Mouse (Mus musculus): ENCODE results near the gene Prr18.

The Prr18 gene

DNA sequence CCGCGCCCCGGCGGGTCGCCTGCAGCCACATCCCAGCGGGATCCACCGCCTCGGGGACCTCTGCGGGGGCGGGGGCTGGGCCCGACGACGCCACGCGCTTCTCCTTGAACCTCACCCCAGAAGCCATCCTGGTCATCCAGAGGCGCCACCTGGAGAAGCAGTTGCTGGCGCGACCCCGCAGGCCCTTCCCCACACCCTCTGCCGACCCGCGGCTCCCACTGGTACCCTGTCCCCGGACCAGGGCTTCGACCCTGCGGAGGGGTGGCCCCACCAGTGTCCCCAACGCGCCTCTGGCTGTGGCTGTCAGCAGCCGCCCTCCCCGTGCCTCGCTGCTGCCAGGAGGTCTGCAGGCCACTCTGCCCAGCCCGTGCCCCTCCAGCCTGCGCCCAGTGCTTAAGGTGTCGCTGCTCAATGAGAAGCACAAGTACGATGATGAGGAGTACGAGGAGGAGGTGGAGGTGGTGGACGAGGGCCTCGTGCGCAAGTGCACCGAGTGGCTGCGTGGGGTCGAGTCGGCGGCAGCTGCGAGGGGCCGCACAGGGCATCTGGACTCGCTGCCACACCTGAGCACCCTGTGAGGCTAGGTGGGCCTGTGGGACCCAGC, 4.2 kb downstream of the Prr18 start:
- DNase-seq, result peak; percentile 25

DNA sequence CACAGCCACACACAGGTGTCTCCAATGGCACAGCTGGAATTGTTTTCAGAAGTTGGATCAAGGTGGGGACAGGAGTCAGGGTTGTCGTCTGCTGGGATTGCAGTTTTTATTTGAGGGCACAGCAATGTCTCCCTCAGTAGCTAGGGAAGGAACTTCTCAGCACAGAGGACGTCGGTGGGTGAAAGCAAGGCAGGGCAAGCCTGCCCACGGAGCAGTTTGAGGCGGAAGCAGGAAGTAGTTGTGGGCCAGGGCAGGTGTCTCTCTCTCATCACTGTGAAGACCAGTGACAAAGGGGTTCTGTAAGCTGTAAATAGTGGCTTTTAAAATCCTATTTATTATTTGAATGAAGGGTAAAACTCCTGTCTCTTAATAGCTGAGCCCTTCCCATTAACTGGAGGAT, 5.4 kb downstream of the Prr18 start:
- no peak for DNase-seq

DNA sequence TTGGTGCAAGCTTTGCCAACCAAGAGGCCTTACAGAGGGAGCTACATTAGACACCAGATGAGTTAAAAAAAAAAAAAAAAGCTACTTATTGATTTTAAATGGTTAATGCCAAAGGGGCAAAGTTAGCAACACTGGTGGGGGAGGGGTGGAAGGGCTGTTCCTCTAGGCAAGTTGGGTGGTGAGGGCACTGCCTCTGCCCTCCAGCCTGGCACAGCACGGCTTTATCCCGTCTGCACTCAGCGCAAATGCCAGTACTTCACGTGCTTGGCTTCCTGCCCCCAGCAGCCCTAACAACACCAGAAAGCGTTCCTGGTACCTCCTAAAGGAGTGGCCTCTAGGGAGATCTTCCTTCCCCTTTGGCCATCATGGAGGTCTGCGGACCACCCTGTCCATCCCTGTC, 6.2 kb downstream of the Prr18 start:
- no peak for DNase-seq

GRCm38 (mm10) chr17:8347765-8348285, 10.6 kb downstream of the Prr18 start:
- no peak for DNase-seq

DNA sequence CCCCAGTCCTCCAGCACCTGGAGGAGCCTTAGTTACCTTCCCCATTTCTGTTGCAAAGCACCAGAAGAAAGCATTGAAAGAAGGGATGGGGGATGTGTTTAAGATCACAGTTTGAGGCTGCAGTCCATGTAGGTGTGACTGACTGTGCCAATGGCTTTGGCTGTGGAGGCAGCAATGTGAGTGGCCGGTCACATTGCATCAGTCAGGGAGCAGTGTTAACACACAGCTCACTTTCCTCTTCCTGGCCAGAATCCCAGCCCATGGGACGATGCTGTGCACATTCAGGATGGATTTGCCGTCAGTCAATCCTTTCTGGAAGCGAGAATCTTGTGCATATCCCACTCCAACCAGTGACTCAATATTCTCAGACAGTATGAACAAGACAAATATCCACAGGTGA, 11.7 kb downstream of the Prr18 start:
- no peak for DNase-seq

GRCm38 (mm10) chr17:8351088-8351487, 13.8 kb downstream of the Prr18 start:
- DNase-seq, result no peak

- DNase-seq, result no peak
Measured at GRCm38 (mm10) chr17:8355692-8356091, 18.4 kb downstream of the Prr18 start, which contains the start of gene T2. TSS of gene T2 (plus strand) at chr17:8355992.

- no peak for DNase-seq
Measured at GRCm38 (mm10) chr17:8357498-8357897, 20.2 kb downstream of the Prr18 start.

DNA sequence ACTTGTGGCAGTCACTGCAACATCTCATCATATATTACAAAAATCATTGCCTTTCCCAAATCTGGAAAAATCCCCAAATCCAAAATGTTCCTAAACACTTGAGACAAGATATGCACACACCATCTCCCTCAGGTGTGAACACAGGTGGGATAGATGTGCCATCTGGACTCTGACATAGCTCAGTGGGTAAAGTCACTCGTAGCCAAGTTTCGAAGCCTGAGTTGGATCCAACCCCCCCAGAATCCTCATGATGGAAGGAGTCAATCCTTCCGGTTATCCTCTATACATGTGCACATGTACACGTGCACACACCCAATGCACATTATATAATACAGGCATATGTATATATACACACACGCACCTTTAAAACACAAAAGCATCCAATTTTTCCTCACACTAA, 23.6 kb downstream of the Prr18 start:
- DNase-seq, result no peak

GRCm38 (mm10) chr17:8361281-8362103, 24.2 kb downstream of the Prr18 start:
- no peak for DNase-seq

DNA sequence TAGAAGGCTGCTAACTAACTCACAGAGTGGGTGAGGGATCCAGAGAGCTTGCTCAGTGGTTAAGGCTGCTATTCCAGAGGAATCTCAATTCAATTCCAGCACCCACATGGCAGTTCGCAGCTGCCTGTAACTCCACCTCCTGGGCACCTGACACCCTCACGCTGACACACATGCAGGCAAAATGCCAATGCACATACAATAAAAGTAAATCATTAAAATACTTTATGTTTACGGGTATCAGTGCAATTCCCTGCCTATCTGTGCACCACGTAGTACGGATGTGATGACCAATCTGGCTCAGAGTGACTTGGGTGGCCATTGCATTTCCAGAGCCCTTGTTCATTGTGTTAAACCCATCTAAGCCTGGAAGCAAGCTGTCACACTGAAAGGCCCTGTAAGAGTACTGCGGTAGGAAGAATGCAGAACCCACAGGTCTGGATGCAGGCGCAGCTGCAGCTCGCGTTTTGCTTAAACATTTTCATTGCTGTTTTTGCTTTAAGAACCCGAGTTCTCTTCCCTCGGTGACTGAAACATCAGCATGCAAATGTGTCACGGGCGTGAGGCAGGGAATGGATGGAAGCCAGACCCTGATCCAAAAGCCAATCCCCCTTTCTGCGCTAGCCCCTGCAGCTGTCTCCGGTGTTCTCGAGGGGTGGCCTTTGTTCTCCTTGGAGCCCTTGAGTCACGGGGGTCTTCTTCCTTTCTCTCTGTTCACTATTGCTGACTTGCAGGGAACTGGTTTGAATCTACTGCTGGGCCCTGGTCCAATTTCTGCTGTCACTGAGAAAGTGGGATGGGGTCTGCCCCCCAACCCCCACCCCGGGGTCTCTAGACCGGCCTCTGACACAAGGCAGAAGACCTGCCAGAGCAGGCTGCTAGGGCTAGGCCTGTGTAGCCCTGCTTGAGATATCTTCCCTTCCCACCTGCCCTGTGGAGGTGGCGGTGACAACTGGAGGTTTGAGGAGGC, 30.5 kb downstream of the Prr18 start:
- DNase-seq, result peak; percentile 25

DNA sequence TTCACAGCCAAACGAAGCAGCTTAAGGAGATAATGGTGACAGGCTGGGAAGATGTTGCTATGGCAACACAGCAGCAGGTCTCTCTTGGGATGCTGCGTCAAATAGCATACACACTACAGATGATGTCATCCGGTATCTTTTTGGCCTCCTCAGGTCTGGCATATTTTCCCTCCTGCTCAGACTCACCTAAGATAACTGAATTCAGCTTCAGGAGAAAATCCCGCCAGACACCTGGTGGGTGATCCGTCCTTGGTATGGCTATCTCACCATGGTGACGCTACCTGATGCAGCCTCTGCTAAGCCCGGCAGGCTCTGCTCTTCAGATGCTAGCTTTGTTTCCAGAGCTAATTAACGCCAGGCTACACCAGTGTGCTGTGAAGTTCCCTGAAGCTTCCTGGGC, 31.3 kb downstream of the Prr18 start:
- peak; percentile 44 for DNase-seq

DNA sequence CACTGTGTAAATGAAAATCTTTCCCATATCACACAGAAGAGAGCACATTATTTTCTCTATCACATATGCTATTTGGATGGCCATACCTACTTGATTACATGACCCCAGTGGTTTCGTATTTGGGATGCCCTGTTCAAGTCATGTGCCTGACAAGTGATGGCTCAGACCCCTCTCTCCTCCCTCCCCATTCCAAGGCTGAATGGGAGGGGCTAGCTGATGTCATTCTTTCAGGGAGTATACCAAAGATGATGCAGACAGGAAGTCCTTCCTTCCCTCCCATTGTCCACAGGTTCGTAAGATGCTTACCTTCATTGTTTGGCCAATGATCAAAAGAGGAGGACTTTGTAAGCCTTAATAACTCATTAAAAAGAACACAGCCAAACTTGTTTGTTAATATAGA, 31.9 kb downstream of the Prr18 start:
- no peak for DNase-seq

GRCm38 (mm10) chr17:8370634-8371229, 33.5 kb downstream of the Prr18 start:
- DNase-seq, result no peak

DNA sequence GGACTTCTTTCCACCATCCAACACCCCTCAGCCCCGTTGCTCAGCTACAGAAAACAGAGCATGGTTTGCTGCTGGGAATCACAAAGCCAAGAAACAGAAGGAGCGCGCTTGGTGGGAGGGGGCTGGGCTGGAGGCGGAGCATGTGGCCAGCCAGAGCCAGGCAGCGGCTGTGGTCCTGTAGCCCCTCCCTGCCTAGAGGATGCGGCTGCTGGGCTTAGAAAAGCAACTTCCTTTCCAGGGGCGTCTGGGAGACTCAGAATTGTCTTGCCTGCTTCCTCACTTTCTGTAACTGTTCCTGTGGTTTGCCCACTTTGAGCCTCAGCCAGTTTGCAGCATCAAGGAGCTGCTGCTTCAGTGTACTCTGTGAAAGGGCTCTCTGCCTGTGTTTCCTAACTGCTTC, 34.6 kb downstream of the Prr18 start:
- peak; percentile 31 for DNase-seq

DNA sequence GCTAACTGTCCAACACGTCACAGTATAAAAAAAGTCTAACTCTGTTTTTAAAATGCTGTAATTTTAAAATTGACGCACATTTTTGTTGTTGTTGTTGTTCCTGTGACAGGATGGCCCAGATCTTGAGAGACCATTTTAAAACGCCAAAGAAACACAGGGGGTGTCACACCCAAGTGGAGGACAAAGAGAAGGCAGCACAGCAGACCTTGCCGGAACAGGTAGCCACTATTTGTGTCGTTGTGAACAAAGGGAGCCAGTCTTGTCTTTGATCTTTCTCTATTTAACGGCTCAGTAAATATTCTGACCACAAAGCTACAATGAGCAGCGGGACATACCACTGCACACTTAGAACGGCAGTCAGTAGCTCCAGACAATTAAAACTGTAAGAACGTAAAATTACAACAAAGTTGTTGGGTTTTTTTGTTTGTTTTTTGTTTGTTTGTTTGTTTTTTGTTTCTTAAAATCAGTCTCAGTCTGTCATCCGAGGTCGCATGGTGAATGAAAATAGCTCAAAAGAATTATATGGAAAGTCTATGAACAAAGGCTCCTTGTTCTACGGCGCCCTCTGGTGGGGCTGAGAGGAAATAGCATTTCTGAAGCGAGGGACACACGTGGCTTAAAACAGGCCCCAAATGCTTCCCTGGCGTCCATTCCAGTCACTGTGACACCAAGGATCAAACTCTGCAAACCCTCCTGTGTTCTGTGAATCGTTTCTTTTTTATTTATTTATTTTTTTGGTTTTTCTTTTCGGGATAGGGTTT, 35.2 kb downstream of the Prr18 start:
- DNase-seq, result peak; percentile 77

DNA sequence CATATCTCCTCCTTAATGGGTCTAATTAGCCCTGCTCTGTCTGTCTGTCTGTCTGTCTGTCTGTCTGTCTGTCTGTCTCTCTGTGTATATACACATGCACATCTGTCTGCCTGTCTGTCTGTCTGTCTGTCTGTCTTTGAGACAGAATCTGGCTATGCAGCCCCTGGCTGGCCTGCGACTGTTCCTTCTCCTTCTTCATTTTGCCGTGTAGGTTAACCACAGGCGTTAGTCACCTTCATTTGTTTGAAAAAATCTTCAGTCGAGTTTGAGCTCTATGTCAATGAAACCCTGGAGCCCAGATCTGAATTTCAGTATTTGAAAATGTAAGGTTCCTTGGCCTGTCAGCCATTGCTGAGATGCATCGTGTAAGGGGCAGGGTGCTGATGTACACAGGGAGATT, 40.0 kb downstream of the Prr18 start:
- DNase-seq, result no peak

GRCm38 (mm10) chr17:8385441-8385840, 48.2 kb downstream of the Prr18 start:
- DNase-seq, result no peak

GRCm38 (mm10) chr17:8388463-8388862, 51.2 kb downstream of the Prr18 start:
- DNase-seq, result no peak

DNA sequence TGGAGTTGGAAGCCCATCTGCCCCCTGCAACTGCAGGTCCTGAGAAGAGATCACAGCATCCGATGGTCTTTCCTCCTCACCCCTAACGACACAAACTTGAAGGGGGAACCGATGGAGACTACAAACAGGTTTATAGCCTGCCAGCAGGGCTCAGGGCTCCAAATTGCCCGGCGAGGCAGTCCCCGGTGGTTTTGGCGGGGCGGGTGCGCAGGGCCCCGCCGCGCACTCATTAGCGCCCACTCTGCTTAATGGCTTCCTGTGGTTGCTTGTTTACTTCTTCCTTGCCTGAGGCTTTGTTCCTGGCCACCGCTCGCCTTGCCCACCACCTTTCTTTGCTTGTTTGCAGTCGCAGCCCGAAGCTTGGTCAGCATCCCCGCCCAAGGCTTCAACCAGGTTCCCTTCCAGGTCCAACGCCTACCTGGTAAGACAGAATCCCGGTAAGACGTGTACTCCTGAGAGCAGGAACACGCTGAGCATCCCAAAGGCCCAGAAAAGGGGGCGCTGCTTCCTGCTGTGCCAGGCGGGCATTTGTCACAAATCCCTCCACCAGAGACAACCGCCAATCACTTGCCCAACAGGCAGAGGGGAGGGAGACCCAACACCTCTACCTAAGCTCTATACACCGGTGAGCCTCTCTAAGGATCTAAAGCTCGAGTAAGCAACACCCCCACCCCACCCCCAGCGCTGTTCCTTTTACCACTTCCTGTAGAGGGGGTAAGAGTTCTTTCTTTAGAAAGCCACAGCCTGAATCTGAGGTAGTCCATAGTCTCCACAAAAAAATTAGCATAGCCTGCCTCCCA, 51.9 kb downstream of the Prr18 start:
- no peak for DNase-seq

DNA sequence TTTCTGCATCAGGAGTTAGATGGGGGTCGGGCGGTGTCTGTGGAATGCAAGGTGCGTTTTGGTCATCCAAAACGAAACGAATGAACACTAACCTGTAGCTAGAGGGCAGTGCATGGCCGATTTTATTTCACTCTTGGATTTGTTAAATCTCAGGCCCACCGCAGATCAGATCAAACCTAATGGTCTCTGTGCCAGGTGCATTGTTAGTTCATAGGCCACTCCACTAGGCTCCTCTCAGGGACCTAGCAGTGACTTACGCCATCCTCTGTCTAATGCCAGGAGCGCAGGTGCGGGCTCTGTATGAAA, 52.5 kb downstream of the Prr18 start:
- DNase-seq, result no peak

Measured in cerebellum, adult 8-10 months (tissue).